Mouse (Mus musculus) liver, embryonic 11.5 days (tissue): ENCODE results near the gene Thsd7a. TPM values are rescaled to one million over a fixed set of nuclear protein-coding genes. Genes with fewer than 3 reads are reported as not detected.

ENCODE experiments used
- ATAC-seq: fragments of 200-750 bp; cut with Nextera tagmentation; replicated peaks from 2 replicates; pipeline ENCODE4 v1.8.0; 2017; ENCODE audit warnings: moderate number of reproducible peaks, mild to moderate bottlenecking, moderate TSS enrichment, moderate library complexity; ENCODE audit not compliant: low FRiP score
- DNase-seq: peaks from one replicate; pipeline ENCODE4 v3.0.0-alpha.2; 2017; ENCODE audit warnings: low spot score
- H3K27ac ChIP-seq: fragments of 300-500 bp; sonication (generic); 2 replicates; pipeline ENCODE4 v1.5.1; 2014; ENCODE audit warnings: mild to moderate bottlenecking, low read depth, low read length, control low read depth
- H3K27me3 ChIP-seq: fragments of 300-500 bp; sonication (generic); replicated peaks from 2 replicates; pipeline ENCODE4 v1.6.1; 2014; ENCODE audit warnings: low read length, mixed read lengths; ENCODE audit not compliant: control insufficient read depth, insufficient read depth
- H3K36me3 ChIP-seq: fragments of 300-500 bp; sonication (generic); 2 replicates; pipeline ENCODE4 v1.6.1; 2014; ENCODE audit warnings: mild to moderate bottlenecking, low read length, moderate library complexity, mixed read lengths; ENCODE audit not compliant: control insufficient read depth, insufficient read depth
- H3K4me1 ChIP-seq: fragments of 300-500 bp; sonication (generic); replicated peaks from 2 replicates; pipeline ENCODE4 v1.6.1; 2014; ENCODE audit warnings: low read length, mixed read lengths; ENCODE audit not compliant: control insufficient read depth, insufficient read depth
- H3K4me2 ChIP-seq: fragments of 300-500 bp; sonication (generic); 2 replicates; pipeline ENCODE4 v1.6.1; 2014; ENCODE audit warnings: mild to moderate bottlenecking, control low read depth, moderate library complexity
- H3K4me3 ChIP-seq: fragments of 300-500 bp; sonication (generic); 2 replicates; pipeline ENCODE4 v1.5.1; 2014; ENCODE audit warnings: low read depth, low read length, control low read depth
- H3K9ac ChIP-seq: fragments of 300-500 bp; sonication (generic); 2 replicates; pipeline ENCODE4 v1.6.1; 2014; ENCODE audit warnings: low read depth, low read length, control low read depth
- H3K9me3 ChIP-seq: fragments of 300-500 bp; sonication (generic); 2 replicates; pipeline ENCODE4 v1.6.1; 2016; ENCODE audit warnings: low read length, inconsistent platforms, mixed read lengths; ENCODE audit not compliant: control insufficient read depth
- WGBS: fragments of 180-500 bp; shearing (Covaris S2); extraction: QIAGEN DNeasy Blood & Tissue Kit; methylation state at CpG from one replicate; pipeline ENCODE4 v1.1.7; 2014; 5-methylcytosine and 5-hydroxymethylcytosine counted together
- polyA plus RNA-seq: library from polyadenylated mRNA; unstranded; fragments of >200 nt; fragmentation: Nextera tagmentation; extraction: Ambion mirVana; gene quantifications from 2 replicates; pipeline ENCODE4 v1.2.1, GENCODE M21; 2014

Thsd7a gene
- polyA plus RNA-seq, 1 experiment from 2014 or later: 0.80 TPM

DNA sequence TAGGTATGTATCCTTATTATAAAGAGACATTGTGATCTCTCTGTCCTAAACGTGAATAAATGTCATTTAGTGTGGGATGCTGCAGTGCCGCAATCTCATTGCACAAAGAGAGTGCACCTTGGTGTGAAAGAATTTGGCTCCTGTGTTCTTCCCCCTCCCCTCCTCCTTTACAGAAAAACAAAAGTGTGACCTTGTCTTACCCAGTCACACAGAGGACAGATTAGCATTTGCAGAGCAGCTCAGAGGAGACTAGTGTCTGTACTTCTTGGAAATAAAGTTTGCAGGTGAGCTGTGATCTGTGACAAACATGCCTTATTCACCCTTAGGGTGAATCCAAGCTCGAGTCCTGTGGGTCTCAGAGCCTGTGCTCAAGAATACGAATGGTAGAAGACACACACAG, 332.2 kb downstream of the Thsd7a start:
- H3K9ac ChIP-seq: no peak overlapping the region
- H3K4me3 ChIP-seq: no peak overlapping the region
- no peaks in the 10 kb centered on the region for H3K36me3 ChIP-seq
- WGBS: 63% methylated on average over 4 of the region's 4 CpGs
- H3K27me3 ChIP-seq: no peaks in the 10 kb centered on the region
- no peak for ATAC-seq
- DNase-seq: no peak
- H3K27ac ChIP-seq: no peak overlapping the region
- H3K4me2 ChIP-seq: no peak overlapping the region
- H3K9me3 ChIP-seq: no peaks in the 10 kb centered on the region
- no peaks in the 10 kb centered on the region for H3K4me1 ChIP-seq

DNA sequence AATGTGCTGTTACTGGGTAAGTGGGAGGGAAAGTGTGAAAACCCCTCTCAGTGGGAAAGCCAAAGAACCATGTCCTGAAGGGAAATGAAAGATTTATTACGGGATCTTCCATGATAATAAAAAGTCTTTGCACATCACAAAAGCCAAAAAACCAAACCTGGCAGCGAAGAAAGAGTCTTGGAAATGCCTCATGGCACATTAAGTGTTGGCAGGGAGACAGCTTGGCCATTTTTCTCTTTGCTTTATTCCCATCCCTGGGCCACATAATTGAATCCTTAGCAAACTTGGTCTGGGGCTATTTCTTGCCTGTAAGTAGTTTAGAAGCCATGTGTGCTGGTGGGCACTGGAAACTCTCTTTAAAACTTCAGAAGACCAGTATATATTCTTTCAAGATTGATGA, 344.8 kb downstream of the Thsd7a start:
- Histone ChIP-seq H3K9ac (no peak overlapping the region), H3K4me2 (no peak overlapping the region), H3K9me3 (no peaks in the 10 kb centered on the region), H3K36me3 (no peaks in the 10 kb centered on the region), H3K27ac (no peak overlapping the region), H3K27me3 (no peaks in the 10 kb centered on the region), H3K4me3 (no peak overlapping the region), H3K4me1 (no peaks in the 10 kb centered on the region)
- 75% methylated on average over 2 of the region's 2 CpGs for WGBS
- ATAC-seq: no peak
- DNase-seq: no peak

DNA sequence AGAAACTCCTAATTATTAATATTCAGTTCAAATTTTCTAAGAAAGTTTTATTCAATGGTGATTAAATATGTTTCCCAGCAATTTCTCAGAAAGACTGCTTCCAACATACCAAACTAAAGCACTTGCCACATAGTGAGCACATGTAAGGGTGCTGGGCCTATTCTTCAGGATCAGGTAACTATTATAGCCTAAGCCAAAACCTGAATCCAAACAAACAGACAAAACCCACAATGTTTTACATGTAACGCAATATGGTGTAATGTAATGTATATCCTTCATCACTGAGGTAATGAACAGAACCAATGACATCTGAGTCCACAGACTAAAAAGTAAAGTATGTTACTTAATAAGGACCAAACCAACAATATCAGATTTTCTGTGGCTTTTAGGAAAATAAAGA, 346.2 kb downstream of the Thsd7a start:
- DNase-seq: no peak
- WGBS: 90% methylated on average over 1 of the region's 1 CpGs

DNA sequence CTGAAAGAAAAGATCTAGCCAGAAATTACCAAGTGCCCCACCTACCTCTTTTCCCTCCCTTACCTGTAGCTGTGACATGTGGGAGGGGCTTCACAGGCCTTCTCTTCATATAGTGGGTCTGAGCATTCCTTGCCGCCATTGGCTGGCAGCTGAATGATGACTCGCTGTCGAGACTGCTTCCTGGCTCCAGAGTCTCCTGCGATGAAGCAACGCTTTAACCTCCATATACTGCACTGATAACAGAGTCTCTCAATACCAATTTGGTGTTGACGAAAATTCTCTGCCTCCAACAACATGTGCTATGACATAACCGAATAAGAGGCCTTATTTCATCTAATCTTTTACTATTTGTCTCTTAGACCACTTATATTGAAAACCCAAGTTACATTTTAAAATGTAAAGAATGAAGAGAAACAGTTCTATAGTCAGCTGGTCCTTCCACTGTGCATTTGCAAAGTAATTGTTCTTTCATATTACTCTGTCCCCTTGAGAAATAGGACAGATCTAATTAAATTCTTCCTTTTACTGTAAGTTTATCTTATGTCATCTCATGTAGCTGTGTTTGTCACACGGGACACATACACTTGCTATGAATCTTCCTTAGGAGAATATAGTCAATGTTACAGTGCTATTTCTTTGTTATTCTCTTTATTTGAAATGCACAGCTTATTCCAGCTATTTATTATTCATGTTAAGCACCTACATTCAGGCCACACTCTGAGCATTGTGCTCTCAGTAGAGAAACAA, 351.3 kb downstream of the Thsd7a start:
- no peak overlapping the region for H3K4me2 ChIP-seq
- H3K36me3 ChIP-seq: no peaks in the 10 kb centered on the region
- 80% methylated on average over 8 of the region's 8 CpGs for WGBS
- no peaks in the 10 kb centered on the region for H3K9me3 ChIP-seq
- no peak overlapping the region for H3K9ac ChIP-seq
- H3K27me3 ChIP-seq: no peaks in the 10 kb centered on the region
- ATAC-seq: no peak
- no peak overlapping the region for H3K27ac ChIP-seq
- no peak overlapping the region for H3K4me3 ChIP-seq
- H3K4me1 ChIP-seq: no peaks in the 10 kb centered on the region
- no peak for DNase-seq

More for the DNA sequence above, 346.2 kb downstream of the Thsd7a start:
- Histone ChIP-seq H3K27ac (no peak overlapping the region), H3K4me2 (no peak overlapping the region), H3K9me3 (no peaks in the 10 kb centered on the region), H3K9ac (no peak overlapping the region), H3K36me3 (no peaks in the 10 kb centered on the region), H3K27me3 (no peaks in the 10 kb centered on the region), H3K4me3 (no peak overlapping the region), H3K4me1 (no peaks in the 10 kb centered on the region)
- no peak for ATAC-seq

DNA sequence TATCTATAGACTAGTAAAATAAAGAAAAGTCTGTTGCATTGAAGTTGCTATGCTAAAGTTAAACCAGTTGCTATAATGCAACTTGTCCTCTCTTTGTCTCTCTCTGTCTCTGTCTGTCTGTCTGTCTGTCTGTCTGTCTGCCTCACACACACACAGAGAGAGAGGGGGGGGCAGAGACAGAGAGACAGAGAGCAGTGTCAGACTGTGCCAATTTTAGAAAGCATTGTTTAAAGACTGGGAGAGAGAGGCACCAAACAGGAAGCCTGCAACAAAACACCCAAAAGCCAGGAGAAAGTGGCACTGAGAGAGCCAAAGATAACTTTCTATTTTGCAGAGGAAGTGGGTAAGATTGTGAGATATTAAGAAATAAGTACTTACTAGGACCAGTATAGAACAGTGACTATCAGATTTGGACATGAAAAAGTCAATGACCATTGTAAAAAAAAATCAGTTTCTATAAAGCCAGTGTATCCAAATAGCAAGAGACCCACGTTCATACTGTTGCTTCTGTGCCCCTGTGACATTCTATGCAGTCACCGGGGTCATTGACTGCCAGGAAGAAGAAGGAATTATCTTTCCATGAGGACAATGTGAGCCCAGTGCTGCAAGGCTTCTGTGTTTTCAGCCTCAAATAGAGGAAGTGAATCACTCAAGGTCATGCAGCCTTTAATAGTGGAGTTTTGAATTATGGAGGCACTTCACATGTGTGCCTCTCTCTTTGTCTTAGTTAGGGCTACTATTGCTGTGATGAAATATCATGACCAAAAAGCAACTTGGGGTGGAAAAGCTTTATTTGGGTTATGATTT, 355.4 kb downstream of the Thsd7a start:
- DNase-seq (no peak), ATAC-seq (0 out of 2 replicates have a peak, but pooled peaks have one; percentile 53)
- H3K9me3 ChIP-seq: no peaks in the 10 kb centered on the region
- no peak overlapping the region for H3K4me3 ChIP-seq
- no peak overlapping the region for H3K27ac ChIP-seq
- no peak overlapping the region for H3K4me2 ChIP-seq
- no peaks in the 10 kb centered on the region for H3K27me3 ChIP-seq
- WGBS: 47% methylated on average over 2 of the region's 2 CpGs
- no peaks in the 10 kb centered on the region for H3K4me1 ChIP-seq
- no peak overlapping the region for H3K9ac ChIP-seq
- no peaks in the 10 kb centered on the region for H3K36me3 ChIP-seq

DNA sequence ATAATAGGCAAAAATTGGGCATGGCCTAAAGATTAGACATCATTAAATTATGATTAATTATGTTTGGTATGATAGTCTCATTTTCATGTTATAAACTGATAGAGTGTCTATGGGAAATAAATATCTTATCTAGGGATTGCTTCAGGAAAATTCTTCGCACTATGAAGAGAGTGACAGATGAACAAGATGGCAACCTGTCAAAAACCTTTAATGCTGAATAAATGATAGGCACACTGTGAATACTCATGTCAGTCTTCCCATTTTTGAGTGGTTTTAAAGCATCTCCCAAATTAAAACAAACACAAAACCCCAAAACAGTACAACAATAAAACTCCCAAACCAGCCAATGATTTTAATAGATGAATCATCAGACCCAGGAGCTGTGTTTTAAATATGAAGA, 362.5 kb downstream of the Thsd7a start:
- no peak for ATAC-seq
- WGBS: 84% methylated on average over 1 of the region's 1 CpGs
- no peak overlapping the region for H3K4me3 ChIP-seq

DNA sequence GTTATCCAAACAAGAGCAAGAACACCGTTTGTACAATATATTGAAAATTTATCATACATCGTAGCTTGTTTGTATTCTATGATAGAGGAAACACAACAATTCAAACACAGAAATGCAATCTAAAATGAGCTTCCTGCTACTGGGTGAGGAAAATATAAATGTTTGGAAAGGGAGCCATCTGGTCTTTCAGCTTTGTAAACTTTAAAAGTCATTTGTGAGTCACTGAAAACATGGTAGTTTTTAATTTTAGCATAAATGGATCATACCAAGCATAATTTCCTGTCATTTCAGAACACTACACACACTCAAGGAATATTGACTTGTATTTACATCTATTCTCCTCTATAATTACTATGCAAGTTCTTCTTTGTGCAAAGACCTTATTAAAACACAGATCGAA, 363.6 kb downstream of the Thsd7a start:
- no peak overlapping the region for H3K27ac ChIP-seq
- 73% methylated on average over 3 of the region's 3 CpGs for WGBS
- no peaks in the 10 kb centered on the region for H3K9me3 ChIP-seq
- H3K4me3 ChIP-seq: no peak overlapping the region
- H3K27me3 ChIP-seq: no peaks in the 10 kb centered on the region
- H3K4me2 ChIP-seq: no peak overlapping the region
- H3K4me1 ChIP-seq: no peaks in the 10 kb centered on the region
- H3K36me3 ChIP-seq: no peaks in the 10 kb centered on the region
- ATAC-seq (no peak), DNase-seq (no peak)
- H3K9ac ChIP-seq: no peak overlapping the region

More for the DNA sequence above, 362.5 kb downstream of the Thsd7a start:
- Histone ChIP-seq H3K27me3 (no peaks in the 10 kb centered on the region), H3K27ac (no peak overlapping the region), H3K4me1 (no peaks in the 10 kb centered on the region), H3K9ac (no peak overlapping the region), H3K36me3 (no peaks in the 10 kb centered on the region), H3K9me3 (no peaks in the 10 kb centered on the region), H3K4me2 (no peak overlapping the region)
- DNase-seq: no peak

DNA sequence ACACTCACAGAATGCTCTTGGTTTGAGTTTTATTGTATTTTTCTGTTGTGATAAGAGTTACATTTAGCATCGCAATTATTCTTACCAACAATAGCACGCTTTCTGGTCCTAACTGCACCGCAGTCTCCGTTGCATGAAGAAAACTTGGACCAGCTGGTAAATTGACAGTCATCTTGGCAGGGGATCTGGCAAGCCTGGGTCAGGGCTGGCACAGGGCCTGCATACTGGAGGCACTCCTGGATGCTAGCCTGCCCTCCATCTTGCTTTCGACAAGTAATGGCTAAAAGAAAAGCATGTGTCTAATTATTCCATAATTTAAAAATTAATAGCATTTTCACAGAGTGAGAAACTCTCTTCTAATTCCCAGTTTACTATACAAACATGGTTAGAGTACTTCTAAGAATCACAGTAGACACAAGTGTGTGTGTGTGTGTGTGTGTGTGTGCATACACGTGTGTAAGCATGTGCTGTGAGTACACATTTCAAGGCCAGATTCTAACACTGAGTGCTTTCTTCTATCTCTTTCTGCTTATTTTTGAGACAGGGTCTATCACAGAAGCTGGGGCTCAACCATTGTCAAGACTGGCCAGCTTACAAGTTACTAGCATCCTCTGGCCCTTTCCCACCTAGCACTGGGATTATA, 368.0 kb downstream of the Thsd7a start:
- H3K27me3 ChIP-seq: no peaks in the 10 kb centered on the region
- DNase-seq (no peak), ATAC-seq (no peak)
- no peaks in the 10 kb centered on the region for H3K36me3 ChIP-seq
- H3K9me3 ChIP-seq: no peaks in the 10 kb centered on the region
- H3K4me3 ChIP-seq: no peak overlapping the region
- no peak overlapping the region for H3K4me2 ChIP-seq
- no peak overlapping the region for H3K9ac ChIP-seq
- WGBS: 90% methylated on average over 6 of the region's 6 CpGs
- H3K27ac ChIP-seq: no peak overlapping the region
- no peaks in the 10 kb centered on the region for H3K4me1 ChIP-seq
